Mouse (Mus musculus) cerebral cortex, adult 2 months (tissue): ENCODE results near the gene 2310022A10Rik.

Experiments
- WGBS: fragments of 180-500 bp; shearing (Covaris S2); methylation state at CpG from one replicate; pipeline ENCODE4 v1.1.7; 2018; 5-methylcytosine and 5-hydroxymethylcytosine counted together

2310022A10Rik gene

GRCm38 (mm10) chr7:27612940-27613339 is 59.9 kb downstream of the 2310022A10Rik start:
- 49% methylated on average over 4 of the region's 4 CpGs for WGBS

DNA sequence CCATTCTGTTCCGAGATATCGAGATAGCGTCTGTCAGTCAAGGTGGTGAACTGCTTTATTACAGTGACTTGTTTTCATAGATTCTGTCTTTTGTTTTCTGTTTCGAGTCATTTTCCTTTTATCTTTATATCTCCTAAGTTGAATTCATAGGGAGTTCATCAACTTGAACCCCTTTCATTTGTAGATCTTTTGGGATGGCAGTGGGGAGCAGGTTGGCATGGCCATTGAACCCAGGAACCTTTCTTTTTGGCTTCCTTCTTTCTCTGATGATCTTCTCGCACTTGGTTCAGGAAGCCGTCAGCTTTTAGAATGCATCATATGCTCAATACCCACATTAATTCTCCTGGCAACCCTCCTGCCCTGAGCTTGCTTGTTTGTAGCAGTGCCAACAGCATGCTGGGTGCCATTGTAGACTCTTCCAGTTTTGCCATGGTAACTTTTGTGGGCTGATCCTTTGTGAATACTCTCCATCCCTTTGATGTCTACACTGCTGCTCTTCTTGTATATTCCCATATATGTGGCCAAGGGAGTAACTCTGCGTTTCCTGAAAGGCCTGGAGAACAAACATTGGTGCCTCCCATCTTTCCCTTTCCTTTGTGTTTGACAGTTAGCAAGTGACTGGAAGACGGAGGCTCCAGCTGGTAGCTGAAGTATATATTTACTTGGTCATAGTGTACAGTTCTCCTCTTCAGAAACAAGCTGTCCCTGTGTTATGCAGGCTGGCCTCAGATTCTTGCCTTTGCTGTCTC is 60.9 kb downstream of the 2310022A10Rik start:
- WGBS, result 38% methylated on average over 8 of the region's 8 CpGs

GRCm38 (mm10) chr7:27621028-27621427 is 68.0 kb downstream of the 2310022A10Rik start:
- WGBS, result 51% methylated on average over 6 of the region's 6 CpGs

DNA sequence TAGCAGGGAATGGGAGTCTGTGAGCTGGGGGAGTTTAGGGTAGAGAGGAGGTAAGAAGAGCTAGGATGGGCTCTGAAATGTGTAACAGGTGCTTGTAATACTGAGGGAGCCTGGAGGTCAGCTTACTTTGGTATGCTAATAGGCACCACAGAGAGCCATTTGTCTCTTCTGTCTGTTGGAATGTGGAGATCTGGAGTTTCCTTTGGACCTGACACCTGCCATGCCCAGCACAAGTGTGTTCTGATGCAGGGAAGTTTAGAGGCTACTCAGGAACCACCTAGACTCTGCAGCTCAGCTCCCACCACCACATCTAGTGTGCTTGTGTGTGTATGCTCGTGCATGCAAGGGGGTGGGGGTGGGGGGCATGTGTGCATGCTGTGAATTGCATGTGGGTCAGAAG is 69.2 kb downstream of the 2310022A10Rik start:
- WGBS, result 70% methylated on average over 1 of the region's 1 CpGs

DNA sequence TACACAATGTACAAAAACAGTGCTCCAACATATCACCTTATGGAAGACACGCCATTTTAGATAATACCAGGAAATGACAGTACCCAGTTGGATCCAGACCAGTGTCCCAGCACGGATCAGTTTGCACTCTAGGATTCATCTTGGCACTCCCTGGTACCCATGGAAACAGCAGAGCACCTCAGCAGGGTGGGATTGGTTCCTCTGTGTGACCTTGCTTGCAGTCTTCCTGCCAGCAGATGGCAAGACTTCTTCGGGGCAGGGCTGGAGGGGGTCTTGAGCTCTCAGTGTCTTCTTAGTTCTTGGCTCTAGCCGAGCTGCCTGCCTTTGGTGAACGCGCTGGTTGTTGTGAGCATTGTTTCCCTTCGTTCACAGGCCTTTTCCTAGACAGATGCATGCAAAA is 74.7 kb downstream of the 2310022A10Rik start:
- 66% methylated on average over 7 of the region's 7 CpGs for WGBS

DNA sequence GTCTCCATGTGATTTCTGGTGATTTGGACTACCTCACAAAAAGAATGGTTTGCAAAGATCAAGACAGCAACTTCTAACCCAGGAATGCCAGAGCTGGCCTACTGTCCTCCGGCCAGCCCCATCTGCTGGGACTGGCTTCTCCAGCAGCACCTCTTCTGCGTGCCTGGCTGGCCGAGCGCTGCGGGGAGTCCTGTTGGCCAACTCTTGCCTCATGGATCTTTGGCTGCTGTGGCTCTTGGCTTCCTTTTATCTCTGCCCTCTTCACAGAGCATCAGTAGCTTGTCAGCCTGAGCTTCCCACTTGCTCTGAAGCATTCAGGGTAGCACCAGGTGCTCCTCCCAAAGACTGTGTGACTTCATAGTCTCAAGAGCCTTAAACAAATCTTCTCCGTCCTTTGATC is 75.2 kb downstream of the 2310022A10Rik start:
- WGBS, result 77% methylated on average over 6 of the region's 6 CpGs

DNA sequence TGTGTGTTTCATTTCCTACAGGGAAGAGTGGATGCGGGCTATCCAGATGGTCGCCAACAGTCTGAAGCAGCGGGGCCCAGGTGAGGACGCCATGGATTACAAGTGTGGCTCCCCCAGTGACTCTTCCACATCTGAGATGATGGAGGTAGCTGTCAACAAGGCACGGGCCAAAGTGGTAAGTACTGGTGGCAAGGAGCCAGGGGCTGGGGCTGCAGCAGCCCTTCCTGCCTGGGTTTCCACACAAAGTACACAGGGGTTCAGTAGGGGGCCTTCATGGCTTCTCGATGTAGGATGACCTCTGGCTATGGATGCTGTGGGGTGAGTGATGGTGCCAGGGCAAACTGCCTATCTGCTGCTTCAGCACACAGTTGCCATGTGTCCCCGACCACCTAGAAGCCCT is 75.8 kb downstream of the 2310022A10Rik start:
- 81% methylated on average over 7 of the region's 7 CpGs for WGBS

- 77% methylated on average over 4 of the region's 4 CpGs for WGBS
Observed at GRCm38 (mm10) chr7:27631439-27631838, 78.4 kb downstream of the 2310022A10Rik start.
